Mouse (Mus musculus) brain, embryonic 14.5 days (tissue): ENCODE data around the gene Slc22a15.

ENCODE experiments used
- CTCF ChIP-seq: fragments of 200-500 bp; IDR thresholded peaks from 2 replicates; pipeline ENCODE4 v1.5.1; 2012; ENCODE audit warnings: inconsistent platforms, mild to moderate bottlenecking, moderate library complexity, borderline replicate concordance; ENCODE audit not compliant: insufficient read depth, insufficient read length; ENCODE audit errors: extremely low read depth
- POLR2A ChIP-seq: fragments of 200-500 bp; IDR thresholded peaks from 2 replicates; pipeline ENCODE4 v1.6.1; 2012; ENCODE audit warnings: mild to moderate bottlenecking, inconsistent platforms, borderline replicate concordance; ENCODE audit not compliant: poor library complexity, insufficient read depth, insufficient read length, severe bottlenecking; ENCODE audit errors: extremely low read depth

DNA sequence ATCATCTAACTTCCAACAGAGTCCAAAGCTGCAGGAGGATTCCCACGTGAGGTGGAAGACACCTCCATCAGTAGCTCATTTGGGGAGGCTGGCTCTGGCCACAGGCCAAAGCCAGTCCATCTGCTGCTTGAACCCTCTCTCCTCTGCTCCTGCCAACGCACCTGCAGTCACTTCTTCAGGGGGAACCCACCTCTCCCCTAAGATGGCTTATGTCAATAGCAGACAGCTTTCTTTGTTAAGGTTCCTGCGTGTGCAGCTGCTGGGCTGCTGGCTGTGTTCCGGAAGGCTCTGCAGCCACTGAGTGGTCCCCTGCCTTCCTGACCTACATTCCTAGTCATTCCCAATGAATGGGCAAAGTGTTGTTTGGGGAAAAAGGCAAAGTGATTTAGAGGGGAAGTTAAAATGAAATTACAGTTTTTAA lies 57.2 kb downstream of the Slc22a15 start:
- TF ChIP-seq CTCF (no peak), POLR2A (no peak)
